Mouse (Mus musculus) intestine, embryonic 14.5 days (tissue): ENCODE measurements at regions not wholly inside any gene's neighbourhood (a gene's known extent, or its start where the extent isn't known, plus 50 kb on each side); places are given as distances from the start of the nearest gene placed in this dataset.
A peak's percentile ranks its signal among the peaks of the same experiment; 100 is the strongest.

Experiments used
- ATAC-seq: fragments of 200-750 bp; cut with Nextera tagmentation; replicated peaks from 2 replicates; pipeline ENCODE4 v1.8.0; 2017; ENCODE audit warnings: low read depth, moderate number of reproducible peaks, moderate TSS enrichment, moderate library complexity; ENCODE audit not compliant: low FRiP score, low TSS enrichment
- DNase-seq: peaks from one replicate; pipeline ENCODE4 v3.0.0-alpha.2; 2018; ENCODE audit warnings: low spot score
- H3K27ac ChIP-seq: fragments of 300-500 bp; sonication (generic); 2 replicates; pipeline ENCODE4 v1.5.1; 2014; ENCODE audit warnings: low read depth, mild to moderate bottlenecking, control low read depth
- H3K27me3 ChIP-seq: fragments of 300-500 bp; sonication (generic); replicated peaks from 2 replicates; pipeline ENCODE4 v1.6.1; 2014; ENCODE audit warnings: low read length, control low read depth; ENCODE audit not compliant: control insufficient read depth, insufficient read depth
- H3K36me3 ChIP-seq: fragments of 300-500 bp; sonication (generic); 2 replicates; pipeline ENCODE4 v1.6.1; 2014; ENCODE audit warnings: low read length, control low read depth; ENCODE audit not compliant: control insufficient read depth, insufficient read depth
- H3K4me1 ChIP-seq: fragments of 300-500 bp; sonication (generic); replicated peaks from 2 replicates; pipeline ENCODE4 v1.6.1; 2014; ENCODE audit warnings: low read length, control low read depth, mixed read lengths; ENCODE audit not compliant: control insufficient read depth, insufficient read depth
- H3K4me2 ChIP-seq: fragments of 300-500 bp; sonication (generic); 2 replicates; pipeline ENCODE4 v1.6.1; 2014; ENCODE audit warnings: low read length
- H3K4me3 ChIP-seq: fragments of 300-500 bp; sonication (generic); 2 replicates; pipeline ENCODE4 v1.5.1; 2014; ENCODE audit warnings: low read depth, low read length, control low read depth, mixed read lengths
- H3K9ac ChIP-seq: fragments of 300-500 bp; sonication (generic); 2 replicates; pipeline ENCODE4 v1.6.1; 2014; ENCODE audit warnings: mild to moderate bottlenecking, low read length
- H3K9me3 ChIP-seq: fragments of 300-500 bp; sonication (generic); 2 replicates; pipeline ENCODE4 v1.6.1; 2016; ENCODE audit warnings: low read length, control low read depth; ENCODE audit not compliant: control insufficient read depth
- WGBS: fragments of 180-500 bp; shearing (Covaris S2); extraction: QIAGEN DNeasy Blood & Tissue Kit; methylation state at CpG from one replicate; pipeline ENCODE4 v1.1.7; 2014; 5-methylcytosine and 5-hydroxymethylcytosine counted together

DNA sequence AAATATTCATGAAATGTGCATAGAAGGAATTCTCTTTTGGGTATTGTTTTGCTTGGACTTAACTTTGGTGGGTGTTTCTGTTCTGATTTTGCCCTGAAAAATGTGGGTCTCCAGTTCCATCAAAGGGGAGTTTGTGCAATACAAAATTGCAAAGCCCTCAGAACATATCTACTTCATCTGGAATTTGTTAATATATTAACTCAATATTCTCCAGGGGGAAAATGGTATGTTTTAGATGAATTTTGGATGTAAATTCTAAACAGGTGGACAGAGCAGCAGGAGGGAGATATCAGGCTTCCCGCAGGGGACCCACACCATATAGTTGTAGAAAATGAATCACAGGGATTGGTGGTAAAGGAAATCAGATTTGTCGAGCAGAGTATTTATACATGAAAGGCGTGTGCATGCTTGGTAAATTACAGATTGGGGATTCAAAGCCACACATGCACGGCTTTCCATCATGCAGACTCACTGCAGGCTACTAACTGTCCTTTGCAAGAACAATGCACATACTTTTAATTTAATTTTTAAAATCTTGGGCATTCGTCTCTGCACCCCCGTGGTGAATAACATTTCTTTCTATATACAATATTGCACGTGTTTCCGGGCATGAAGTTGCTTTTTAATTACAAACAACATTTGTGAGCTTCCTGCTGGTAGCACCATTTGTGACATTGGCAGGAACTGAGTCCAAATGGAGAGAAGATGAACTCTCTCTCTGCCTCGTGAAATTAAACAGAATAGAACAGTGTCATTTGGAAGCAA is 104.8 kb upstream of the Adgrl4 start:
- Histone ChIP-seq H3K4me2 (no peak overlapping the region), H3K4me3 (no peak overlapping the region), H3K27me3 (no peaks in the 10 kb centered on the region), H3K4me1 (no peaks in the 10 kb centered on the region), H3K36me3 (no peaks in the 10 kb centered on the region), H3K9me3 (no peaks in the 10 kb centered on the region), H3K9ac (no peak overlapping the region), H3K27ac (no peak overlapping the region)
- no peak for ATAC-seq
- WGBS = 60% methylated on average over 9 of the region's 9 CpGs
- no peak for DNase-seq

GRCm38 (mm10) chr3:151333867-151334341 is 103.8 kb upstream of the Adgrl4 start:
- Histone ChIP-seq H3K9me3 (no peaks in the 10 kb centered on the region), H3K27me3 (no peaks in the 10 kb centered on the region), H3K4me2 (no peak overlapping the region), H3K27ac (no peak overlapping the region), H3K4me1 (no peaks in the 10 kb centered on the region), H3K9ac (no peak overlapping the region), H3K4me3 (no peak overlapping the region), H3K36me3 (no peaks in the 10 kb centered on the region)
- 0 out of 2 replicates have a peak, but pooled peaks have one; percentile 23 for ATAC-seq
- no peak for DNase-seq
- 55% methylated on average over 6 of the region's 6 CpGs for WGBS

- no peak overlapping the region for H3K4me3 ChIP-seq
- H3K4me1 ChIP-seq = no peaks in the 10 kb centered on the region
- H3K27me3 ChIP-seq = no peaks in the 10 kb centered on the region
- DNase-seq (no peak), ATAC-seq (no peak)
- H3K4me2 ChIP-seq = no peak overlapping the region
- 52% methylated on average over 4 of the region's 4 CpGs for WGBS
- H3K9ac ChIP-seq = no peak overlapping the region
- H3K9me3 ChIP-seq = no peaks in the 10 kb centered on the region
- no peak overlapping the region for H3K27ac ChIP-seq
- no peaks in the 10 kb centered on the region for H3K36me3 ChIP-seq
These were observed 86.1 kb upstream of the Adgrl4 start for GRCm38 (mm10) chr3:151351481-151352090.

DNA sequence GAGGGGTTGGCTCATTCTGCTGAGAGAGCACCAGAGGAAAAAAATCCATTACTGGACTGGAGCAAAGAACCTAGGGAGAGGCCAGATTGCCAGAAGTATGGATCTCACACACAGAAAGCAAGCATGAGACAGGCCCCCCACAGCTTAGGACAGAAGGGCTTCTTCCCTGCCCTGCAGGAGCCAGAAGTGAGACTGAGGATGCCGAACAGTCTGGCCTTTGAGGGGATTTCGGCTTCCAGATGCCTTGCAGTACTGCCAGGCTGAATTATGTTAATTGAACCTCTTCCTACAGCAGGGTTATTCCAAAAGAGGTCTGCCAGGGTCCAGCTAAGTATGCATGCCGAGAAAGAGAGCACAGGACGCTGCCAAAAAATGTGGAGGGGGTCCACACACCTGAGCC is 71.4 kb upstream of the Adgrl4 start:
- H3K9me3 ChIP-seq = no peaks in the 10 kb centered on the region
- no peaks in the 10 kb centered on the region for H3K36me3 ChIP-seq
- H3K27ac ChIP-seq = no peak overlapping the region
- H3K4me1 ChIP-seq = no peaks in the 10 kb centered on the region
- DNase-seq (no peak), ATAC-seq (no peak)
- H3K4me3 ChIP-seq = no peak overlapping the region
- H3K27me3 ChIP-seq = no peaks in the 10 kb centered on the region
- H3K9ac ChIP-seq = no peak overlapping the region
- no peak overlapping the region for H3K4me2 ChIP-seq
- WGBS = 65% methylated on average over 4 of the region's 4 CpGs

DNA sequence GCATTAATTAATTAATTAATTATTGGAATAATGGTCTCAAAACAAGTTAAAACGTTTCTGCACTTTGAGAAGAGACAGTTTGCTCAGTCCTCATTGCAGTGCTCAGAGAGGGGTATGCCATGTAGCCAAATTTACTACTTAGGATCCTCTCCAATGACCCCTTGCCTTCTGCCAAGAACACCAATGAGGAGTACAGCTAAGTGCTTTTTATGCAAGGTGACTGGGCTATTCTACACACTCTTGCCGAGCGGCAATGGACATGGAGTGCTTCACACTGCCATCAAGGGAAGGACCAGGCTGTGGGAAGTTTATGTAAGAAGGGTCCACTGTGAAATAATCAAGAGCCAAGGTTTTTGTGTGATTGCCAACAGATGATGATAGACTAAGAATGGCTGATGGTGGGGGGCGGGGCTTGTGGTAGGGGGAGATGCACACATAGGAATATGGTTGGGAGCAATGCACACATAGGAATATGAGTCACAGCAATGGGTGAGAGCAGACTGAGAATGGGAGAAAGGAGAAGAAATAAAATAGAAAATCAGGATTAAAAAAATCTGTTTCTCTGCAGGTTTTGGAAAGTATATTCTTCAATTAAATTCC is 70.9 kb upstream of the Adgrl4 start:
- 82% methylated on average over 4 of the region's 4 CpGs for WGBS
- no peaks in the 10 kb centered on the region for H3K9me3 ChIP-seq
- no peak overlapping the region for H3K4me2 ChIP-seq
- H3K4me3 ChIP-seq = no peak overlapping the region
- no peaks in the 10 kb centered on the region for H3K36me3 ChIP-seq
- no peak overlapping the region for H3K27ac ChIP-seq
- H3K9ac ChIP-seq = no peak overlapping the region
- ATAC-seq (no peak), DNase-seq (no peak)
- no peaks in the 10 kb centered on the region for H3K4me1 ChIP-seq
- H3K27me3 ChIP-seq = no peaks in the 10 kb centered on the region

DNA sequence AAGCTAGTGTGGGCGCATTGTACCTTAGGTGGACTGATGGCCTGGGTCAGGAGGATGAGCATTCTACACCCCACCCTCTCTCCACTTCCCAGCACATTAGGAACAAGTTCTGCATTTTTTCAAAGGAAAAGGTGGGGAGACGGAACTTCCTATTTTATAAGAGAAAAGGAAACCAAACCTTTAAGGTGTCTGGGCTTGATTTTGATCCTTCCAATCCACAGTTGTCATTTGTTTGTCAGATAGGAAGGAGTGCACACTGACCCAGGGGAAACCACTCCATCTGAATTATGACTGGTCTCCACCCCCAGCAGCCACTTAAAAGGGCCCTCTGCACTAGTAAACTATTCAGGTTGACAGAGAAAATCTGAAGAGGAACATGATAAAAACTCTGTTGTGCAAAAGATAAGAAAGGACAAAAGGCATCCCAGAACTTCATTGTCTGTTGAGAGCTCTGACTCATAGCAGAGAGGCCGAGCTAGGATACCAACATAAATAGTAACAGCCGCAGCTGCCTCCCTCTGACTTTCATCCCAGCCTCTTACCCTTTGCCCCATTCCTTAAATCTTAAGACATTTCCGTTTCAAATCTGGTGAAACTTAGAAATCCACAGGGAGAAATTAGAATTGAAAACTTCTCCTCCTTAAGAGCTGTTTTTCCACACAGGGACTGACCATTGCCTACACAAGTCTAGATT is 54.2 kb upstream of the Adgrl4 start:
- Histone ChIP-seq H3K27ac (no peak overlapping the region), H3K4me2 (no peak overlapping the region), H3K36me3 (no peaks in the 10 kb centered on the region), H3K4me3 (no peak overlapping the region), H3K9ac (no peak overlapping the region), H3K4me1 (no peaks in the 10 kb centered on the region), H3K27me3 (no peaks in the 10 kb centered on the region), H3K9me3 (no peaks in the 10 kb centered on the region)
- ATAC-seq (no peak), DNase-seq (no peak)
- WGBS = 57% methylated on average over 5 of the region's 5 CpGs

- ATAC-seq (no peak), DNase-seq (no peak)
- no peak overlapping the region for H3K27ac ChIP-seq
- H3K4me2 ChIP-seq = no peak overlapping the region
- H3K36me3 ChIP-seq = no peaks in the 10 kb centered on the region
- WGBS = 80% methylated on average over 5 of the region's 5 CpGs
- no peak overlapping the region for H3K9ac ChIP-seq
- no peak overlapping the region for H3K4me3 ChIP-seq
- no peaks in the 10 kb centered on the region for H3K27me3 ChIP-seq
- no peaks in the 10 kb centered on the region for H3K4me1 ChIP-seq
- H3K9me3 ChIP-seq = no peaks in the 10 kb centered on the region
These were observed 52.8 kb upstream of the Adgrl4 start for GRCm38 (mm10) chr3:151384850-151385249.

- ATAC-seq (no peak), DNase-seq (no peak)
- WGBS = 84% methylated on average over 5 of the region's 5 CpGs
- Histone ChIP-seq H3K27me3 (no peaks in the 10 kb centered on the region), H3K36me3 (no peaks in the 10 kb centered on the region), H3K4me2 (no peak overlapping the region), H3K4me3 (no peak overlapping the region), H3K9me3 (no peaks in the 10 kb centered on the region), H3K4me1 (no peaks in the 10 kb centered on the region), H3K9ac (no peak overlapping the region), H3K27ac (no peak overlapping the region)
These were observed 51.6 kb upstream of the Adgrl4 start for GRCm38 (mm10) chr3:151386103-151386502.
